Mouse (Mus musculus) kidney, postnatal 0 days (tissue): Measurements from ENCODE around the gene 2900026A02Rik. TPM values are rescaled to one million over a fixed set of nuclear protein-coding genes. Genes with fewer than 3 reads are reported as not detected.

Experiments
- ATAC-seq: fragments of 200-750 bp; cut with Nextera tagmentation; replicated peaks from 2 replicates; pipeline ENCODE4 v1.8.0; 2017; ENCODE audit warnings: low read depth, moderate number of reproducible peaks, moderate TSS enrichment, moderate library complexity; ENCODE audit not compliant: low FRiP score
- DNase-seq: peaks from one replicate; pipeline ENCODE4 v3.0.0-alpha.2; 2016; ENCODE audit warnings: low spot score
- H3K27ac ChIP-seq: fragments of 300-500 bp; sonication (generic); 2 replicates; pipeline ENCODE4 v1.5.1; 2014; ENCODE audit warnings: mild to moderate bottlenecking
- H3K27me3 ChIP-seq: fragments of 300-500 bp; sonication (generic); 2 replicates; pipeline ENCODE4 v1.6.1; 2014; ENCODE audit warnings: low read length, mixed read lengths; ENCODE audit not compliant: insufficient read depth
- H3K36me3 ChIP-seq: fragments of 300-500 bp; sonication (generic); 2 replicates; pipeline ENCODE4 v1.6.1; 2014; ENCODE audit warnings: low read length, mixed read lengths; ENCODE audit not compliant: insufficient read depth
- H3K4me1 ChIP-seq: fragments of 300-500 bp; sonication (generic); replicated peaks from 2 replicates; pipeline ENCODE4 v1.6.1; 2014; ENCODE audit warnings: antibody characterized with exemption, low read length, mixed read lengths; ENCODE audit not compliant: insufficient read depth
- H3K4me2 ChIP-seq: fragments of 300-500 bp; sonication (generic); 2 replicates; pipeline ENCODE4 v1.6.1; 2014; ENCODE audit warnings: mild to moderate bottlenecking, low read length, moderate library complexity, mixed read lengths
- H3K4me3 ChIP-seq: fragments of 300-500 bp; sonication (generic); replicated peaks from 2 replicates; pipeline ENCODE4 v1.5.1; 2014; ENCODE audit warnings: low read depth, low read length
- H3K9ac ChIP-seq: fragments of 300-500 bp; sonication (generic); 2 replicates; pipeline ENCODE4 v1.6.1; 2014; ENCODE audit warnings: low read depth, low read length
- H3K9me3 ChIP-seq: fragments of 300-500 bp; sonication (generic); replicated peaks from 2 replicates; pipeline ENCODE4 v1.6.1; 2016; ENCODE audit warnings: low read length, inconsistent platforms, mixed read lengths
- CTCF ChIP-seq: IDR thresholded peaks from 2 replicates; pipeline ENCODE4 v1.5.1; 2016; ENCODE audit warnings: antibody characterized with exemption, low read depth, mild to moderate bottlenecking, moderate library complexity
- WGBS: fragments of 180-500 bp; shearing (Covaris S2); extraction: QIAGEN DNeasy Blood & Tissue Kit; methylation state at CpG from one replicate; pipeline ENCODE4 v1.1.7; 2014; 5-methylcytosine and 5-hydroxymethylcytosine counted together
- polyA plus RNA-seq: library from polyadenylated mRNA; unstranded; fragments of >200 nt; fragmentation: Nextera tagmentation; extraction: Ambion mirVana; gene quantifications from 2 replicates; pipeline ENCODE4 v1.2.1, GENCODE M21; 2015

Gene 2900026A02Rik
- polyA plus RNA-seq, 1 experiment from 2014 or later: 4.8 TPM

DNA sequence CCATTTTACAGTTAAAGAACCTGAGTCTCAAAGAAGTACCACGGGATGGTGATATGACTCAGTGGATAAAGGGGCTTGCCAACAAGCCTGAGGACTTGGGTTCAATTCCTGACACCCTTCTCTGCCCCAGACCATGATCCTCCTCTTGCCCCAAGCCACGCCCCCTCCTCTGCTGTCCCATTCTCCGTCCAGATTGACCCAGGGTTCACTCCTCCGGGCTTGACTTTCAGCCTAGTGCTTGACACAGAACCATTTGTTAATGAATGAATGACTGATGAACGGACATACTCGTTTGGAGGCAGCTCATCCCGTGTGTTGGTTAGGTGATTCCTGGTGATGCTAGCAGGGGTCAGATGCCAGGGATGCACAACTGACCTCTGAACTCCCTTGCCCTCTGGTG is 1.2 kb downstream of the 2900026A02Rik start:
- no peak for TF ChIP-seq CTCF
- 39% methylated on average over 7 of the region's 7 CpGs for WGBS
- H3K9me3 ChIP-seq: no peaks in the 10 kb centered on the region
- peaks cover 17% of the 10 kb centered on the region; the same call in 1 of the 2 replicates for H3K4me1 ChIP-seq
- H3K4me3 ChIP-seq: peak overlapping the region; percentile 74; the same call in 1 of the 2 replicates
- no peaks in the 10 kb centered on the region for H3K27me3 ChIP-seq
- H3K27ac ChIP-seq: 0 out of 2 replicates have a peak overlapping the region, but pooled peaks have one; percentile 9
- H3K9ac ChIP-seq: peak overlapping the region; percentile 82; the same call in 1 of the 2 replicates
- DNase-seq (no peak), ATAC-seq (peak; percentile 11; the same call in 1 of the 2 replicates)
- H3K36me3 ChIP-seq: no peaks in the 10 kb centered on the region
- peak overlapping the region; percentile 98 for H3K4me2 ChIP-seq

DNA sequence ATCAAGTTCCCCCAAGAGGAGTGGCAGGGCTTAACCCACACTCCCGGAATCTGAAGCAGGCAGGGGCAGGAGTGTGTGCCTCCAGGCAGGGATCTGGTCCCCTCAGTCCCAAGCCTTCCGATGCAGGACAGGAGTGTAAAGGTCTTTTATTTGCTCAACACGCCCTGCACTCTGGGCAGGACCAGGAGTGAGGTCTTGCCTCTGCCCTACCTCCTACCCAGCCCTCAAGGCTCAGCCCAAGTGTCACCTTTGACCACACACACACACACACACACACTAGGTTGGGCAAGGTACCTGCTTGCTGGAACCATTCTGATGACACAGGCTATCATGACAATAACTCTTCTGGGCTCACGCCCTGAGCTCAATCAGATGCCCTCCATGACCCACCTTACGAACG is 1.6 kb downstream of the 2900026A02Rik start:
- Histone ChIP-seq H3K9ac (no peak overlapping the region), H3K9me3 (no peaks in the 10 kb centered on the region), H3K4me1 (peaks cover 17% of the 10 kb centered on the region; the same call in 1 of the 2 replicates), H3K4me3 (no peak overlapping the region), H3K4me2 (peak overlapping the region; percentile 98; the same call in 1 of the 2 replicates), H3K27ac (peak overlapping the region; percentile 9; the same call in 1 of the 2 replicates), H3K27me3 (no peaks in the 10 kb centered on the region), H3K36me3 (no peaks in the 10 kb centered on the region)
- ATAC-seq (0 out of 2 replicates have a peak, but pooled peaks have one; percentile 27), DNase-seq (no peak)
- WGBS: 65% methylated on average over 6 of the region's 6 CpGs
- TF ChIP-seq CTCF: no peak

DNA sequence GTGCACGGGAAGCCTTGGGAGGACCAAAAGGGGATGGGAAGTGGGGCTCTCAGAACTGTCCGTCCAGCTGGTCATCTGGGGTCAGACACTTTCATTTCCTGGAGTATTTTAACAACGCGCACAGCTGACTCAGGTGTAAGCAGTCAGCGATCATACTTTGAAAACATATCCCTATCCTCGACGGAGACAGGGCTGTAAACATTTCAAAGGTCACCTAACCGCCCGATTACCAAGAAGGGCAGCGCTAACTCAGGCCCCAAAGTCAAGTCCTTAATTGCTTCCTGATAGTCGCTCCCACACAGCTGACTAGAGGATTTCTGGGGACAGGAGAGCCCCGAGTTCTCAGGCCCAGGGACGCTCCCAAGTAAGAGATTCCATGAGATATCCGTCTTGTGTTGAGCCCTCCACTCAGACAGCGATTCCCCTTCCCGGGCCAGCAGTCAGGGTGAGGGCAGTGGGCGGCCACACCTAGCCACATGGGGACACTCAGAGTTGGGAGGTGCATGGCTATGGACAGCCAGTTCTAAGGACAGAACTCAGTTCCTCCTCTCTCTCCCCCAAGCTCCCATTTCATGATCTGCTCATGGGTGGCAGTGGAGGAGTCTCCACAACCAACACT is 2.3 kb downstream of the 2900026A02Rik start:
- H3K9ac ChIP-seq: no peak overlapping the region
- H3K27ac ChIP-seq: peak overlapping the region; percentile 9; the same call in 1 of the 2 replicates
- peak overlapping the region; percentile 98; the same call in 1 of the 2 replicates for H3K4me2 ChIP-seq
- H3K36me3 ChIP-seq: no peaks in the 10 kb centered on the region
- ATAC-seq (no peak), DNase-seq (peak; percentile 21)
- H3K9me3 ChIP-seq: no peaks in the 10 kb centered on the region
- no peak overlapping the region for H3K4me3 ChIP-seq
- WGBS: 26% methylated on average over 17 of the region's 17 CpGs
- peaks cover 20% of the 10 kb centered on the region; the same call in 1 of the 2 replicates for H3K4me1 ChIP-seq
- TF ChIP-seq CTCF: no peak
- H3K27me3 ChIP-seq: no peaks in the 10 kb centered on the region

DNA sequence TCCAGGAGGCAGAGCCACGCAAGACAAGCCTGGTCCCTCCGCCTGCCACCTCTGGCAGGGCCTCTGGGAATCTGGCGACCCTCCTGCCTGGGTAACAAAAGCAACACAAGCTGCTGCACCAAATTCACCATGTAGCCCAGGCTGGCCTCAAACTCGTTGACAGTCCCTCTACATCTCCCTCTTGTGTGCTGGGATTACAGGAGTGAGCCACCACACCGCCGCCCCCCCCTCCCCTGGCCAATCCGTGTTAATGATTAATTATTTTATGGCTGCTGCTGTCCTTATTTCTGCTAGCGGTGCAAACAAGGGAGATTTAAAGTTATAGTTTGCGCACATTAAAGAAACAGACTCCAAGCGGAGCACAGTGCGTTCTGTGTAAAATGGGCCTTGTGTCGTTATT is 4.0 kb downstream of the 2900026A02Rik start:
- Histone ChIP-seq H3K36me3 (no peaks in the 10 kb centered on the region), H3K4me2 (no peak overlapping the region), H3K9ac (no peak overlapping the region), H3K4me3 (no peak overlapping the region), H3K4me1 (peaks cover 24% of the 10 kb centered on the region; the same call in 1 of the 2 replicates), H3K9me3 (no peaks in the 10 kb centered on the region), H3K27ac (peak overlapping the region; percentile 72), H3K27me3 (no peaks in the 10 kb centered on the region)
- ATAC-seq (no peak), DNase-seq (peak; percentile 40)
- WGBS: 49% methylated on average over 12 of the region's 12 CpGs
- no peak for TF ChIP-seq CTCF

DNA sequence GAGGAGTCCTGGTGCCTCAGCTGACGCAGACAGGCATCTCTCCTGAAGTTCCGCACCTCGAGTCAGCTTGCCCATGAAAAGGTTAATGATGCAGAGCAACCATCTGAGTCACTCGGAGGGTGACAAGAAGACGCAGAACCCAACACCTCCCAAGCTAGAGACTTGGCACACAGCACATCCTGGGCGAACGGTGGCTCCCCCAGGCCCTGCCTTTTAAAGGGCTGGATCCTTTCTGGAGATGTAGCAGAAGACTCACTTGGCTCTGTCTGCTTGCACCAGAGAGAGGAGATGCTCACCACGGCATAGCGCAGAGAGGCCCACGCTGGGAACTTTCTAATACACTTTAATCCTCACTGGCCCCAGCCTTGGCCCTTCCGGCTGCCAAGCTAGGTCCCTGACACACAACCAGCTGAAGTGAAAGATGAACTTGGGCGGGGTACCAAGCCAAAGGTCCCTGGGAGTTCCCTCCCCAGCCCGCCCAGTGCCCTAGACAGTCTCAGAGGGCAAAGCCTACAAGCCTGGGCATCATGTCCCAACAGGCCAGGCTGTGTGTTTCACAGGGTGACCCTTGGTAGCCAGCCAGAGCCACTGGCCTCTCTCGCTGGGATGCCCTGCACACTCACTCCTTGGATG is 4.6 kb downstream of the 2900026A02Rik start:
- Histone ChIP-seq H3K4me1 (peaks cover 26% of the 10 kb centered on the region; the same call in 1 of the 2 replicates), H3K9ac (no peak overlapping the region), H3K27me3 (no peaks in the 10 kb centered on the region), H3K36me3 (no peaks in the 10 kb centered on the region), H3K4me2 (no peak overlapping the region), H3K27ac (peak overlapping the region; percentile 72), H3K4me3 (no peak overlapping the region), H3K9me3 (no peaks in the 10 kb centered on the region)
- DNase-seq (peak; percentile 41), ATAC-seq (no peak)
- WGBS: 35% methylated on average over 14 of the region's 14 CpGs
- TF ChIP-seq CTCF: no peak

DNA sequence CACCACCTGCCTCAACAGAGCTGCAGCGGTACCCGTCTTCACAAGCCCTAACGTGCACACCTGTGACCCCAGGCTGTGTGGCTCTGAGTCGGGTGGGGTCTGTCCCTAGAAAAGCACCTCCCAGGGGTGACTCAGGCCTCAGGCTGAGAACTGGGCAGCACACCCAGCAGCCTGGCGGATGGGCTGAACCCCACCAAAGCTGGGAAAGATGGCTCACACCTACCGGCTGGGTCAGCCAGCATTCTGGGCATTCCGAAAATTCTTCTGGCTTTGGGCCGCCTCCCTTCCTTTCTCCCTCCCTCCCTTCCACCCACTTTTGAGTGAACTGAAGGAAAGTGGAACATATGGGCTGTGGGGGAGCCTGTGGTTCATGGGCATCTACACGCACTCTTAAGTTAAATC is 5.4 kb downstream of the 2900026A02Rik start:
- Histone ChIP-seq H3K4me2 (no peak overlapping the region), H3K27ac (no peak overlapping the region), H3K27me3 (no peaks in the 10 kb centered on the region), H3K9me3 (no peaks in the 10 kb centered on the region), H3K4me1 (peaks cover 26% of the 10 kb centered on the region; the same call in 1 of the 2 replicates), H3K9ac (no peak overlapping the region), H3K4me3 (no peak overlapping the region), H3K36me3 (no peaks in the 10 kb centered on the region)
- DNase-seq: no peak
- WGBS: 67% methylated on average over 9 of the region's 9 CpGs
- TF ChIP-seq CTCF: no peak
- ATAC-seq: no peak
